Mouse (Mus musculus) MEL-GATA-1-ER (cell line): ENCODE results near the gene Ppan.

Experiments
- DNase-seq: peaks from one replicate; pipeline ENCODE4 v3.0.0-alpha.2; 2012; ENCODE audit warnings: low read depth; ENCODE audit errors: extremely low read depth

Ppan gene

GRCm38 (mm10) chr9:20923258-20923657, 35.3 kb downstream of the Ppan start:
- no peak for DNase-seq
